Mouse (Mus musculus): ENCODE results near the gene Rbp3. TPM values are rescaled to one million over a fixed set of nuclear protein-coding genes. Genes with fewer than 3 reads are reported as not detected.

Rbp3 gene
- not detected for polyA plus RNA-seq (2014; fragmentation: Illumina TruSeq; extraction: RNeasy Lipid Tissue Mini Kit (QIAGEN cat#74804); ENCODE audit: low read depth, low replicate concordance)

GRCm38 (mm10) chr14:33953761-33954160 is at the start of gene Rbp3:
TSS of gene Rbp3 (plus strand) at chr14:33954003.

DNA sequence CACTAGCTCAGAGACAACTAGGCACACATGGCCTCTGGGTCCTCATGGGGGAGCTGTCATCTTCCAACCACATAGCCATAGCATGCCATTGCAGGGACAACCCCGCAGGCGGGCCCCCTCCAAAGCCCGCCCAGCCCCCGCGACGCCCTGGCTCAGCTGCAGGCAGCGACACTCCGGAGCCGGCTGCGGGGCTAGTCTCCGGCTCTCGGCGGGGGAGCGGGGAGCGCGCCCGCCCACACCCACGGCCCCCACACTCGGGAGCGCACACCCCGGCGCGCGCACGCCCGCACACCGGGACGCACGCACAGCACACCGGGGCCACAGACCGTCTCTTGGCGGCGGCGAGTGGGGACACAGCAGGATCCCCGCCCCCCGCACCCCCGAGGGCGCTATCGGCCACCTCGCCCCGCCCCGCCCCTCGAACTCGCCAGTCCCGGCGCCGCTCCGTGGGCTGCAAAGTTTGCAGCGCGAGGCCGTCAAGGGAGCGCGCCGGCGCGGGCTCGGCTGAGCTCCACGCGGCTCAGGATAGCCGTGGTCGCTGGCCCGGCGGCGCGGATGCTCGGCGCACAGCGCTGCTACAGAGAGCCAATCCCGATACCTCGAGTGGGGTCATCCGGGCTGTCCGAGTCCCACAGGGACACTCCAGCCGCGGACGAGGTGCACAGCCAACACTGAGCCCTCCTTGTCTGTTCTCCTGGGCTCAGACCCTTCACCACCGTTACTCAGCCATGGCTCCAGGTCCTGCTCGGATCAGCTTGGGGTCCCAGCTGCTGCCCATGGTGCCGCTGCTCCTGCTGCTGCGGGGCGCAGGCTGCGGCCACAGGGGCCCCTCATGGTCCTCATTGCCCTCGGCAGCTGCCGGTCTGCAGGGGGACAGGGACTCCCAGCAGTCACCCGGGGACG is 30.4 kb upstream of the Rbp3 start, which contains the start of gene Gdf10:
Gene Gdf10 (plus strand): TSS at position 420 of the 903 bp plus-strand sequence.

GRCm38 (mm10) chr14:33940739-33941138 is 13.1 kb upstream of the Rbp3 start, which contains the start of gene Gdf2:
TSS of gene Gdf2 (plus strand) at chr14:33941039.

GRCm38 (mm10) chr14:33978604-33979059 is 24.8 kb downstream of the Rbp3 start, which contains the start of gene Zfp488:
TSS of gene Zfp488 (minus strand) at chr14:33978764.

Other genes with a start within 250 kb of the Rbp3 start
- gene Gdf10, start 30.4 kb upstream of the Rbp3 start, polyA plus RNA-seq (2014; fragmentation: Illumina TruSeq; extraction: RNeasy Lipid Tissue Mini Kit (QIAGEN cat#74804); ENCODE audit: low read depth, low replicate concordance): 16.8 TPM
- gene Gdf2, start 13.0 kb upstream of the Rbp3 start, polyA plus RNA-seq (2014; fragmentation: Illumina TruSeq; extraction: RNeasy Lipid Tissue Mini Kit (QIAGEN cat#74804); ENCODE audit: low read depth, low replicate concordance): 0.25 TPM
- gene Zfp488, start 24.8 kb downstream of the Rbp3 start, polyA plus RNA-seq (2014; fragmentation: Illumina TruSeq; extraction: RNeasy Lipid Tissue Mini Kit (QIAGEN cat#74804); ENCODE audit: low read depth, low replicate concordance): not detected
- 0.15 TPM for gene Gm30083, start 61.2 kb downstream of the Rbp3 start, polyA plus RNA-seq (2014; fragmentation: Illumina TruSeq; extraction: RNeasy Lipid Tissue Mini Kit (QIAGEN cat#74804); ENCODE audit: low read depth, low replicate concordance)
- 3.2 TPM for gene Gm5460, start 62.8 kb downstream of the Rbp3 start, polyA plus RNA-seq (2014; fragmentation: Illumina TruSeq; extraction: RNeasy Lipid Tissue Mini Kit (QIAGEN cat#74804); ENCODE audit: low read depth, low replicate concordance)
- 3.3 TPM for gene Antxrl, start 98.7 kb downstream of the Rbp3 start, polyA plus RNA-seq (2014; fragmentation: Illumina TruSeq; extraction: RNeasy Lipid Tissue Mini Kit (QIAGEN cat#74804); ENCODE audit: low read depth, low replicate concordance)
- gene Anxa8, start 132.0 kb downstream of the Rbp3 start, polyA plus RNA-seq (2014; fragmentation: Illumina TruSeq; extraction: RNeasy Lipid Tissue Mini Kit (QIAGEN cat#74804); ENCODE audit: low read depth, low replicate concordance): 7.4 TPM
- gene A630023A22Rik, start 148.8 kb downstream of the Rbp3 start, polyA plus RNA-seq (2014; fragmentation: Illumina TruSeq; extraction: RNeasy Lipid Tissue Mini Kit (QIAGEN cat#74804); ENCODE audit: low read depth, low replicate concordance): 0.32 TPM
- gene Npy4r, start 198.5 kb downstream of the Rbp3 start, polyA plus RNA-seq (2014; fragmentation: Illumina TruSeq; extraction: RNeasy Lipid Tissue Mini Kit (QIAGEN cat#74804); ENCODE audit: low read depth, low replicate concordance): not detected
- 0.65 TPM for gene Gprin2, start 247.7 kb downstream of the Rbp3 start, polyA plus RNA-seq (2014; fragmentation: Illumina TruSeq; extraction: RNeasy Lipid Tissue Mini Kit (QIAGEN cat#74804); ENCODE audit: low read depth, low replicate concordance)